Mouse (Mus musculus) MEL (cell line): ENCODE results near the gene Zeb2. TPM values are rescaled to one million over a fixed set of nuclear protein-coding genes. Genes with fewer than 3 reads are reported as not detected.
A peak's percentile ranks its signal among the peaks of the same experiment; 100 is the strongest.

Experiments used
- DNase-seq: peaks from one replicate; pipeline ENCODE4 v3.0.0; 2011; ENCODE audit warnings: low read depth, low spot score
- H3K27ac ChIP-seq: 2 replicates; pipeline ENCODE4 v1.5.1; 2012; ENCODE audit warnings: low read depth, mild to moderate bottlenecking, control low read depth, low read length, moderate library complexity; ENCODE audit not compliant: control insufficient read depth
- H3K27me3 ChIP-seq, 2 experiments: fragments of 150-350 bp in 1 of 2; sonication (generic) in 1 of 2; 2 replicates each; pipeline ENCODE4 v1.6.1; 2012; ENCODE audit warnings: low read length in 2 of 2, mild to moderate bottlenecking in 2 of 2, improper control_type of control experiment in 1 of 2, moderate library complexity in 1 of 2; ENCODE audit not compliant: insufficient read depth in 2 of 2, control insufficient read depth in 1 of 2
- H3K36me3 ChIP-seq, 2 experiments: 2 replicates each; pipeline ENCODE4 v1.6.1; 2012 to 2014; ENCODE audit warnings: low read length in 2 of 2, improper control_type of control experiment in 1 of 2, inconsistent platforms in 1 of 2, mild to moderate bottlenecking in 1 of 2; ENCODE audit not compliant: insufficient read depth in 2 of 2, control insufficient read depth in 1 of 2
- H3K4me1 ChIP-seq, 2 experiments: fragments of 150-350 bp in 1 of 2; sonication (generic) in 1 of 2; 2 replicates each; pipeline ENCODE4 v1.6.1; 2012; ENCODE audit warnings: low read length in 2 of 2, improper control_type of control experiment in 1 of 2, mild to moderate bottlenecking in 1 of 2; ENCODE audit not compliant: insufficient read depth in 2 of 2, control insufficient read depth in 1 of 2
- H3K4me3 ChIP-seq, 2 experiments: fragments of 150-350 bp in 1 of 2; sonication (generic) in 1 of 2; 2 replicates each; pipeline ENCODE4 v1.5.1; 2012; ENCODE audit warnings: low read depth in 2 of 2, low read length in 2 of 2, mild to moderate bottlenecking in 2 of 2, moderate library complexity in 2 of 2, control low read depth in 1 of 2, improper control_type of control experiment in 1 of 2; ENCODE audit not compliant: control insufficient read depth in 1 of 2, insufficient read depth in 1 of 2
- H3K79me2 ChIP-seq: 2 replicates; pipeline ENCODE4 v1.6.1; 2012; ENCODE audit warnings: mild to moderate bottlenecking, low read length, moderate library complexity; ENCODE audit not compliant: control insufficient read depth, poor library complexity, insufficient read depth
- H3K9ac ChIP-seq: 2 replicates; pipeline ENCODE4 v1.6.1; 2012; ENCODE audit warnings: low read depth, mild to moderate bottlenecking, control low read depth, low read length, moderate library complexity; ENCODE audit not compliant: control insufficient read depth, poor library complexity, severe bottlenecking
- H3K9me3 ChIP-seq: fragments of 150-350 bp; sonication (generic); replicated peaks from 2 replicates; pipeline ENCODE4 v1.6.1; 2012; ENCODE audit warnings: mild to moderate bottlenecking, low read length, improper control_type of control experiment, moderate library complexity; ENCODE audit not compliant: insufficient read depth
- CHD1 ChIP-seq: IDR thresholded peaks from 2 replicates; pipeline ENCODE4 v1.6.1; 2012; ENCODE audit warnings: low read depth, mild to moderate bottlenecking, inconsistent platforms, low read length, improper control_type of control experiment
- CHD2 ChIP-seq: IDR thresholded peaks from 2 replicates; pipeline ENCODE4 v1.6.1; 2011; ENCODE audit warnings: low read length, improper control_type of control experiment
- CTCF ChIP-seq, 3 experiments: IDR thresholded peaks in 2 of 3; conservative IDR thresholded peaks in 1 of 3; 2 replicates each; pipeline ENCODE4 v1.5.1; 2011 to 2012; ENCODE audit warnings: low read length in 3 of 3, low read depth in 2 of 3, mild to moderate bottlenecking in 2 of 3, improper control_type of control experiment in 1 of 3, inconsistent platforms in 1 of 3, mixed read lengths in 1 of 3, moderate library complexity in 1 of 3; ENCODE audit not compliant: control insufficient read depth in 1 of 3, insufficient read depth in 1 of 3, poor library complexity in 1 of 3, severe bottlenecking in 1 of 3
- E2F4 ChIP-seq: IDR thresholded peaks from 2 replicates; pipeline ENCODE4 v1.6.1; 2011; ENCODE audit warnings: low read depth, low read length, improper control_type of control experiment, borderline replicate concordance
- ELF1 ChIP-seq: IDR thresholded peaks from 2 replicates; pipeline ENCODE4 v1.6.1; 2014; ENCODE audit warnings: low read depth, mild to moderate bottlenecking, inconsistent platforms, low read length, improper control_type of control experiment, moderate library complexity
- EP300 ChIP-seq, 2 experiments: IDR thresholded peaks; 2 replicates each; pipeline ENCODE4 v1.6.1; 2011; ENCODE audit warnings: improper control_type of control experiment in 2 of 2, low read length in 2 of 2, low read depth in 1 of 2, mild to moderate bottlenecking in 1 of 2
- GABPA ChIP-seq: IDR thresholded peaks from 2 replicates; pipeline ENCODE4 v1.6.1; 2012; ENCODE audit warnings: low read depth, mild to moderate bottlenecking, inconsistent platforms, low read length, improper control_type of control experiment, moderate library complexity
- GATA1 ChIP-seq: IDR thresholded peaks from 2 replicates; pipeline ENCODE4 v1.6.1; 2011; ENCODE audit warnings: low read depth, low read length, improper control_type of control experiment
- HCFC1 ChIP-seq: IDR thresholded peaks from 2 replicates; pipeline ENCODE4 v1.6.1; 2012; ENCODE audit warnings: low read depth, mild to moderate bottlenecking, inconsistent platforms, low read length, improper control_type of control experiment, moderate library complexity
- JUND ChIP-seq: IDR thresholded peaks from 2 replicates; pipeline ENCODE4 v1.6.1; 2011; ENCODE audit warnings: low read depth, mild to moderate bottlenecking, improper control_type of control experiment, low read length
- KAT2A ChIP-seq: conservative IDR thresholded peaks from 2 replicates; pipeline ENCODE4 v1.6.1; 2012; ENCODE audit warnings: low read depth, low read length, improper control_type of control experiment, inconsistent platforms
- MAFK ChIP-seq: IDR thresholded peaks from 2 replicates; pipeline ENCODE4 v1.6.1; 2011; ENCODE audit warnings: low read depth, mild to moderate bottlenecking, low read length, improper control_type of control experiment, borderline replicate concordance
- MAX ChIP-seq: IDR thresholded peaks from 2 replicates; pipeline ENCODE4 v1.6.1; 2011; ENCODE audit warnings: low read length, improper control_type of control experiment
- MAZ ChIP-seq: IDR thresholded peaks from 2 replicates; pipeline ENCODE4 v1.6.1; 2012; ENCODE audit warnings: low read depth, mild to moderate bottlenecking, inconsistent platforms, low read length, improper control_type of control experiment
- MEF2A ChIP-seq: IDR thresholded peaks from 2 replicates; pipeline ENCODE4 v1.6.1; 2014; ENCODE audit warnings: low read depth, mild to moderate bottlenecking, inconsistent platforms, low read length, improper control_type of control experiment; ENCODE audit not compliant: poor library complexity, insufficient replicate concordance, severe bottlenecking; ENCODE audit errors: extremely low read depth
- MXI1 ChIP-seq: IDR thresholded peaks from 2 replicates; pipeline ENCODE4 v1.6.1; 2011; ENCODE audit warnings: mild to moderate bottlenecking, low read depth, low read length, improper control_type of control experiment
- MYB ChIP-seq: IDR thresholded peaks from 2 replicates; pipeline ENCODE4 v1.6.1; 2011; ENCODE audit warnings: mild to moderate bottlenecking, low read depth, low read length, improper control_type of control experiment
- MYC ChIP-seq: IDR thresholded peaks from 2 replicates; pipeline ENCODE4 v1.6.1; 2011; ENCODE audit warnings: low read depth, mild to moderate bottlenecking, low read length, improper control_type of control experiment, moderate library complexity
- NELFE ChIP-seq: IDR thresholded peaks from 2 replicates; pipeline ENCODE4 v1.6.1; 2011; ENCODE audit warnings: low read depth, low read length, improper control_type of control experiment
- POLR2A ChIP-seq, 2 experiments: IDR thresholded peaks; 2 replicates each; pipeline ENCODE4 v1.6.1; 2011 to 2012; ENCODE audit warnings: low read length in 2 of 2, mild to moderate bottlenecking in 2 of 2, control low read depth in 1 of 2, improper control_type of control experiment in 1 of 2, low read depth in 1 of 2, moderate library complexity in 1 of 2; ENCODE audit not compliant: control insufficient read depth in 1 of 2, insufficient read depth in 1 of 2, poor library complexity in 1 of 2
- POLR2AphosphoS5 ChIP-seq: IDR thresholded peaks from 2 replicates; pipeline ENCODE4 v1.6.1; 2012; ENCODE audit warnings: low read depth, borderline replicate concordance, mild to moderate bottlenecking, inconsistent platforms, low read length, moderate library complexity, mixed read lengths
- RAD21 ChIP-seq: IDR thresholded peaks from 2 replicates; pipeline ENCODE4 v1.6.1; 2011; ENCODE audit warnings: mild to moderate bottlenecking, low read depth, low read length, improper control_type of control experiment
- RCOR1 ChIP-seq: IDR thresholded peaks from 2 replicates; pipeline ENCODE4 v1.6.1; 2012; ENCODE audit warnings: low read depth, mild to moderate bottlenecking, inconsistent platforms, low read length, improper control_type of control experiment
- SIN3A ChIP-seq: IDR thresholded peaks from 2 replicates; pipeline ENCODE4 v1.6.1; 2012; ENCODE audit warnings: low read length, improper control_type of control experiment, inconsistent platforms
- SMC3 ChIP-seq: IDR thresholded peaks from 2 replicates; pipeline ENCODE4 v1.6.1; 2011; ENCODE audit warnings: low read depth, low read length, improper control_type of control experiment
- TAL1 ChIP-seq: IDR thresholded peaks from 2 replicates; pipeline ENCODE4 v1.6.1; 2012; ENCODE audit warnings: mild to moderate bottlenecking, inconsistent platforms, low read length, moderate library complexity, mixed read lengths
- TBP ChIP-seq: IDR thresholded peaks from 2 replicates; pipeline ENCODE4 v1.8.0; 2011; ENCODE audit warnings: low read depth, low read length, improper control_type of control experiment
- TCF12 ChIP-seq: IDR thresholded peaks from 2 replicates; pipeline ENCODE4 v1.6.1; 2014; ENCODE audit warnings: low read depth, mild to moderate bottlenecking, inconsistent platforms, low read length, improper control_type of control experiment, moderate library complexity
- UBTF ChIP-seq: IDR thresholded peaks from 2 replicates; pipeline ENCODE4 v1.6.1; 2012; ENCODE audit warnings: low read depth, mild to moderate bottlenecking, inconsistent platforms, low read length, improper control_type of control experiment, moderate library complexity, borderline replicate concordance; ENCODE audit not compliant: insufficient read depth
- USF1 ChIP-seq: IDR thresholded peaks from 2 replicates; pipeline ENCODE4 v1.6.1; 2014; ENCODE audit warnings: low read depth, mild to moderate bottlenecking, inconsistent platforms, low read length, improper control_type of control experiment, moderate library complexity
- USF2 ChIP-seq, 2 experiments: IDR thresholded peaks; 2 replicates each; pipeline ENCODE4 v1.6.1; 2011 to 2012; ENCODE audit warnings: improper control_type of control experiment in 2 of 2, low read length in 2 of 2, borderline replicate concordance in 1 of 2, inconsistent platforms in 1 of 2, low read depth in 1 of 2, mild to moderate bottlenecking in 1 of 2; ENCODE audit not compliant: insufficient read depth in 1 of 2
- ZC3H11A ChIP-seq: IDR thresholded peaks from 2 replicates; pipeline ENCODE4 v1.6.1; 2012; ENCODE audit warnings: low read depth, mild to moderate bottlenecking, inconsistent platforms, low read length, improper control_type of control experiment
- ZKSCAN1 ChIP-seq: IDR thresholded peaks from 2 replicates; pipeline ENCODE4 v1.6.1; 2012; ENCODE audit warnings: low read depth, mild to moderate bottlenecking, inconsistent platforms, low read length, improper control_type of control experiment, moderate library complexity
- ZMIZ1 ChIP-seq: IDR thresholded peaks from 2 replicates; pipeline ENCODE4 v1.6.1; 2012; ENCODE audit warnings: low read depth, mild to moderate bottlenecking, inconsistent platforms, low read length, improper control_type of control experiment, moderate library complexity
- ZNF384 ChIP-seq: IDR thresholded peaks from 2 replicates; pipeline ENCODE4 v1.6.1; 2012; ENCODE audit warnings: low read depth, mild to moderate bottlenecking, inconsistent platforms, low read length, improper control_type of control experiment
- polyA plus RNA-seq, 2 experiments: library from polyadenylated mRNA; stranded (reverse) in 1 of 2; unstranded in 1 of 2; fragments of >175 nt in 1 of 2; fragments of >200 nt in 1 of 2; gene quantifications; 2 replicates each; pipeline versions ENCODE4 v1.2.1 to v1.2.4; 2012; ENCODE audit warnings: low replicate concordance in 2 of 2, low read depth in 1 of 2; ENCODE audit not compliant: insufficient read length in 2 of 2, insufficient read depth in 1 of 2, missing spikeins in 1 of 2
- total RNA-seq: library from RNA; depleted of rRNA; stranded (reverse); fragments of 300-350 nt; gene quantifications from 2 replicates; pipeline ENCODE4 v1.2.3, GENCODE M21; 2012

Gene Zeb2
- total and polyA plus RNA-seq, 3 experiments, result 12.8 to 12.9 TPM; not detected in 1

GRCm38 (mm10) chr2:45109951-45110756 lies 7.0 kb downstream of the Zeb2 start:
- Histone ChIP-seq H3K4me1 (peaks cover 0 to 8% of the 10 kb centered on the region in 2 experiments; a peak in 2 of 4 replicates), H3K4me3 (peak overlapping the region; percentile 98), H3K36me3 (peaks cover 0 to 12% of the 10 kb centered on the region in 2 experiments; a peak in 3 of 4 replicates), H3K27me3 (no peaks in the 10 kb centered on the region), H3K9me3 (no peaks in the 10 kb centered on the region), H3K27ac (peak overlapping the region; percentile 85), H3K79me2 (peaks cover 63% of the 10 kb centered on the region), H3K9ac (peak overlapping the region; percentile 99)
- DNase-seq, result peak; percentile 85
- peak; percentile 35 for TF ChIP-seq NELFE
- no peak; the same call in 1 of the 2 replicates for TF ChIP-seq CHD1
- TF ChIP-seq POLR2AphosphoS5, result no peak
- no peak for TF ChIP-seq ZKSCAN1
- TF ChIP-seq MYC, result no peak
- TF ChIP-seq MAFK, result no peak
- TF ChIP-seq CTCF (IDR thresholded peaks at IDR 0.05 in 2 of 3, conservative IDR thresholded peaks at IDR 0.05 in 1 of 3; ENCODE audit: control insufficient read depth in 1 of 3, insufficient read depth in 1 of 3, low read depth in 2 of 3, low read length in 3 of 3, poor library complexity in 1 of 3, severe bottlenecking in 1 of 3), result no peak
- no peak for TF ChIP-seq JUND
- TF ChIP-seq ZMIZ1, result no peak
- TF ChIP-seq MXI1, result peak; percentile 60
- no peak for TF ChIP-seq UBTF
- peak in 1 of 2 experiments; percentile 23; a peak in 1 of 4 replicates for TF ChIP-seq EP300 (IDR thresholded peaks at IDR 0.05; ENCODE audit: low read depth in 1 of 2, low read length in 2 of 2)
- TF ChIP-seq TBP, result no peak; the same call in 1 of the 2 replicates
- no peak for TF ChIP-seq CHD2
- TF ChIP-seq KAT2A, result no peak
- no peak for TF ChIP-seq USF1
- 0 out of 2 replicates have a peak, but pooled peaks have one; percentile 37 for TF ChIP-seq MAX
- TF ChIP-seq RCOR1, result no peak
- TF ChIP-seq GABPA, result no peak
- no peak for TF ChIP-seq MYB
- no peak for TF ChIP-seq ZNF384
- no peak for TF ChIP-seq TAL1
- 0 out of 2 replicates have a peak, but pooled peaks have one; percentile 3 for TF ChIP-seq SMC3
- peak; percentile 68 for TF ChIP-seq SIN3A
- TF ChIP-seq MAZ, result peak; percentile 21; the same call in 1 of the 2 replicates
- TF ChIP-seq ELF1, result no peak
- no peak; the same call in 1 of the 2 replicates for TF ChIP-seq HCFC1
- TF ChIP-seq E2F4, result no peak
- no peak for TF ChIP-seq ZC3H11A
- peak; percentile 47; the same call in 1 of the 2 replicates for TF ChIP-seq GATA1
- no peak for TF ChIP-seq USF2 (IDR thresholded peaks at IDR 0.05; ENCODE audit: borderline replicate concordance in 1 of 2, insufficient read depth in 1 of 2, low read depth in 1 of 2, low read length in 2 of 2)
- TF ChIP-seq RAD21, result no peak; the same call in 1 of the 2 replicates
- TF ChIP-seq POLR2A (IDR thresholded peaks at IDR 0.05; ENCODE audit: control insufficient read depth in 1 of 2, insufficient read depth in 1 of 2, low read depth in 1 of 2, low read length in 2 of 2, poor library complexity in 1 of 2), result peak in 1 of 2 experiments; percentile 64; a peak in 2 of 4 replicates
- no peak for TF ChIP-seq MEF2A
- TF ChIP-seq TCF12, result peak; percentile 33; the same call in 1 of the 2 replicates
